Mouse (Mus musculus): ENCODE data around the gene Ppm1l. TPM values are rescaled to one million over a fixed set of nuclear protein-coding genes. Genes with fewer than 3 reads are reported as not detected.

The Ppm1l gene
- total RNA-seq, 2 experiments from 2014 or later, result 23.6 to 24.2 TPM

GRCm38 (mm10) chr3:69323982-69324381, 7.3 kb downstream of the Ppm1l start:
- peak; percentile 71 to 75 for DNase-seq
- intact Hi-C loops (cut with DNase I), result loop anchor here (5.0 kb wide), 1 partner anchor 52 kb away; no protein-coding TSS in a partner anchor

GRCm38 (mm10) chr3:69329910-69330309, 13.2 kb downstream of the Ppm1l start:
- DNase-seq, result no peak
- intact Hi-C loops (cut with DNase I), result no loop called here

- intact Hi-C loops (cut with DNase I), result no loop called here
- no peak for DNase-seq
Measured at GRCm38 (mm10) chr3:69333819-69334218, 17.2 kb downstream of the Ppm1l start.

- no peak for DNase-seq
- intact Hi-C loops (cut with DNase I), result no loop called here
Measured at GRCm38 (mm10) chr3:69340486-69340885, 23.8 kb downstream of the Ppm1l start.

GRCm38 (mm10) chr3:69340971-69341370, 24.3 kb downstream of the Ppm1l start:
- intact Hi-C loops (cut with DNase I), result no loop called here

GRCm38 (mm10) chr3:69341514-69341913, 24.9 kb downstream of the Ppm1l start:
- DNase-seq, result no peak
- intact Hi-C loops (cut with DNase I), result no loop called here

More at GRCm38 (mm10) chr3:69340971-69341370, 24.3 kb downstream of the Ppm1l start:
- no peak for DNase-seq

GRCm38 (mm10) chr3:69342247-69342921, 25.7 kb downstream of the Ppm1l start:
- intact Hi-C loops (cut with DNase I), result no loop called here

GRCm38 (mm10) chr3:69343124-69343523, 26.5 kb downstream of the Ppm1l start:
- intact Hi-C loops (cut with DNase I), result no loop called here
- no peak for DNase-seq

More at GRCm38 (mm10) chr3:69342247-69342921, 25.7 kb downstream of the Ppm1l start:
- no peak for DNase-seq

GRCm38 (mm10) chr3:69346514-69346913, 29.9 kb downstream of the Ppm1l start:
- no peak for DNase-seq
- intact Hi-C loops (cut with DNase I), result no loop called here

- DNase-seq, result no peak
- intact Hi-C loops (cut with DNase I), result no loop called here
Measured at GRCm38 (mm10) chr3:69348197-69348920, 31.7 kb downstream of the Ppm1l start.

- DNase-seq, result no peak
Measured at GRCm38 (mm10) chr3:69348921-69349237, 32.2 kb downstream of the Ppm1l start.

GRCm38 (mm10) chr3:69349973-69350372, 33.3 kb downstream of the Ppm1l start:
- intact Hi-C loops (cut with DNase I), result no loop called here
- no peak for DNase-seq

More at GRCm38 (mm10) chr3:69348921-69349237, 32.2 kb downstream of the Ppm1l start:
- intact Hi-C loops (cut with DNase I), result no loop called here

- DNase-seq, result peak; percentile 22 to 30
- intact Hi-C loops (cut with DNase I), result no loop called here
Measured at GRCm38 (mm10) chr3:69352194-69352593, 35.5 kb downstream of the Ppm1l start.

- no peak for DNase-seq
- intact Hi-C loops (cut with DNase I), result no loop called here
Measured at GRCm38 (mm10) chr3:69354681-69355080, 38.0 kb downstream of the Ppm1l start.

GRCm38 (mm10) chr3:69356078-69356665, 39.5 kb downstream of the Ppm1l start:
- no peak for DNase-seq
- intact Hi-C loops (cut with DNase I), result no loop called here

GRCm38 (mm10) chr3:69356781-69357180, 40.1 kb downstream of the Ppm1l start:
- DNase-seq, result no peak
- intact Hi-C loops (cut with DNase I), result no loop called here

- peak in 1 of 2 experiments; percentile 25 for DNase-seq
- intact Hi-C loops (cut with DNase I), result no loop called here
Measured at GRCm38 (mm10) chr3:69357897-69358619, 41.4 kb downstream of the Ppm1l start.

GRCm38 (mm10) chr3:69358620-69358964, 41.9 kb downstream of the Ppm1l start:
- no peak for DNase-seq
- intact Hi-C loops (cut with DNase I), result no loop called here

- intact Hi-C loops (cut with DNase I), result no loop called here
- no peak for DNase-seq
Measured at GRCm38 (mm10) chr3:69360263-69360895, 43.7 kb downstream of the Ppm1l start.

- intact Hi-C loops (cut with DNase I), result no loop called here
- no peak for DNase-seq
Measured at GRCm38 (mm10) chr3:69361487-69362349, 45.1 kb downstream of the Ppm1l start.
